Mouse (Mus musculus): ENCODE data around the gene B3galt4. TPM values are rescaled to one million over a fixed set of nuclear protein-coding genes. Genes with fewer than 3 reads are reported as not detected.

Gene B3galt4
- polyA plus RNA-seq, 2 experiments from 2014 or later, result 18.7 to 19.0 TPM

GRCm38 (mm10) chr17:33940981-33941380 is 10.3 kb downstream of the B3galt4 start:
- no peak for ATAC-seq

- ATAC-seq, result peak; percentile 94
Measured at GRCm38 (mm10) chr17:33940206-33940805, 11.0 kb downstream of the B3galt4 start, which contains the start of the genes Pfdn6 and Wdr46. Gene Pfdn6 (minus strand): TSS chr17:33940343. Gene Wdr46 (plus strand): TSS chr17:33940660.

- ATAC-seq, result no peak
Measured at GRCm38 (mm10) chr17:33938783-33939182, 12.5 kb downstream of the B3galt4 start.

- ATAC-seq, result no peak
Measured at GRCm38 (mm10) chr17:33936993-33937392, 14.3 kb downstream of the B3galt4 start.

- no peak for ATAC-seq
Measured at GRCm38 (mm10) chr17:33935422-33936055, 15.7 kb downstream of the B3galt4 start.

- no peak for ATAC-seq
Measured at GRCm38 (mm10) chr17:33932970-33933369, 18.3 kb downstream of the B3galt4 start.

- no peak for ATAC-seq
Measured at GRCm38 (mm10) chr17:33932448-33932847, 18.8 kb downstream of the B3galt4 start.

- ATAC-seq, result no peak
Measured at GRCm38 (mm10) chr17:33931947-33932346, 19.3 kb downstream of the B3galt4 start.

GRCm38 (mm10) chr17:33931159-33931866 is 20.0 kb downstream of the B3galt4 start:
- peak; percentile 24 for ATAC-seq

GRCm38 (mm10) chr17:33930280-33931158 is 20.8 kb downstream of the B3galt4 start:
- ATAC-seq, result peak; percentile 34

- ATAC-seq, result peak; percentile 59
Measured at GRCm38 (mm10) chr17:33929371-33930279, 21.7 kb downstream of the B3galt4 start, which contains the start of gene Rgl2. Gene Rgl2 (plus strand): TSS chr17:33929543.

- no peak for ATAC-seq
Measured at GRCm38 (mm10) chr17:33928251-33928947, 22.9 kb downstream of the B3galt4 start.

- ATAC-seq, result no peak
Measured at GRCm38 (mm10) chr17:33926207-33926932, 24.9 kb downstream of the B3galt4 start.

GRCm38 (mm10) chr17:33925406-33926116 is 25.7 kb downstream of the B3galt4 start:
- ATAC-seq, result no peak

- ATAC-seq, result no peak
Measured at GRCm38 (mm10) chr17:33924577-33925283, 26.6 kb downstream of the B3galt4 start.

- no peak for ATAC-seq
Measured at GRCm38 (mm10) chr17:33921361-33921760, 29.9 kb downstream of the B3galt4 start.

- ATAC-seq, result peak; percentile 36
Measured at GRCm38 (mm10) chr17:33920282-33921097, 30.8 kb downstream of the B3galt4 start.

Measured in activated CD4-positive, CD25-positive, alpha-beta regulatory T cell, adult 4 months (primary cell).